Mouse (Mus musculus): ENCODE data around the gene Klri1.
"Not testable (repeated sequence)": the region's sequence is repeated elsewhere in the genome, so short reads cannot be mapped to it uniquely, and the experiment has no call there.

DNA sequence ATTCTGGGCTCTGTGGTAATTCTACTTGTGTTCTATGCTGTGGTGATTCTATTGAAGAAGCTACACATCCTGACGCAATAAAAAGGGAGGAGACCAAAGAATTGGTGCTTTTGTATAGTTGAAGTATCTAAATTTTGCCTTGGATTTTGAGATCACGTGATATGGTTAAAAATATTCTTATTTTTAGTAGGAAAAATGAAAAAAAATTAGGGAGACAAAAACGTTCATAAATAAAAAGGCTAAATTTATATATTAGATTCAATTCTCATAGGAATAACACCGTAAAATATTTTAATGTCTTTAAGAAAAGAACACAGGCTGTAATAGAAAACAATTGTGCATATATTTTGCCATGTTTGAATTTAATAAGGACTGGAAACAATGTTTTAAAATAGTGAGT is 56.3 kb downstream of the Klri1 start, which contains the start of gene Klrc2:
- TF ChIP-seq CTCF, EP300 (IDR thresholded peaks at IDR 0.05; ENCODE audit: low read depth): not testable (repeated sequence)

Measured in liver, embryonic 14.5 days (tissue).